Mouse (Mus musculus): ENCODE data around the gene Gm10644.
"Not testable (repeated sequence)": the region's sequence is repeated elsewhere in the genome, so short reads cannot be mapped to it uniquely, and the experiment has no call there.

Gm10644 gene

DNA sequence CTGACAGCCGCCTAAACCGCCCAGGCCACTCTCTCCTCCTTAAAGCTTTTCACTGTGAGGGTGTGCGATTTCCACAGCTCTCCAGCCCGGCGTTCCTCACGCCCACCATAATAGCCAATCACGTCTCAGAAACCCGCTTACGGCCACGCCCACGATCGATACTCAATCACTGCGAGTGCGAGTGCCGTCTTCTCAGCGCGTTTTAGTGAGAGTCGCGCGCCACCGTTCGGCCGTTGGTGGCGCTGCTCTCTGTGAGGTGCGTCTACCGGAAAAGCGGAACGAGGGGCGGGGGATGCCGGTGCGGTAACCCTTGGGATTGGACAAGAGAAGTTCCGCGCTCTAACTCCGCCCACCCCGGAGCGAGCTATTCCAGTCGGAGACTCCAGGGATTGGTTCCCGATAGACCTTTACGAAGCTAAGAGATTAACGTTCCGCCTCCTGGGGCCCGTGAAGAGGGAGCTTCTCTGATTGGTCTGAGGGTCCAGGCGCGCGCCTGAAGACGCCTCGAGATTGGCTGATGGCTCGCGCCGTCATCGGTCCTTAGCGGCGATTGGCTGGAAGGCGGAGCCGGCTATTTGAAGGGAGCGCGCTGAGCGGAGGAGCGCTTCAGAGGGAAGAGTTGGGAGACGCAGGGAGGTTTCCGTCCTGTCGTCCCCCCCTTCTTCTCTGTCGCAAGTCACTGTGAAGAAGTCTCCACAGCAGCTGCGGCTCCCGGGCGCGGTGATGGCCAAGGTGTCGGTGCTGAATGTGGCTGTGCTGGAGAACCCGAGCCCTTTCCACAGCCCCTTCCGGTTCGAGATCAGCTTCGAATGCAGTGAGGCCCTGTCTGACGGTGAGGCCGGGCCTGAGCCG is at the start of gene Gm10644, which contains the start of gene Asf1b:
TSS of gene Gm10644 (minus strand) at position 100 of the 852 bp plus-strand sequence.
TSS of gene Asf1b (plus strand) at position 402 of the 852 bp plus-strand sequence.
- DNase-seq, result peak; percentile 97 to 99

DNA sequence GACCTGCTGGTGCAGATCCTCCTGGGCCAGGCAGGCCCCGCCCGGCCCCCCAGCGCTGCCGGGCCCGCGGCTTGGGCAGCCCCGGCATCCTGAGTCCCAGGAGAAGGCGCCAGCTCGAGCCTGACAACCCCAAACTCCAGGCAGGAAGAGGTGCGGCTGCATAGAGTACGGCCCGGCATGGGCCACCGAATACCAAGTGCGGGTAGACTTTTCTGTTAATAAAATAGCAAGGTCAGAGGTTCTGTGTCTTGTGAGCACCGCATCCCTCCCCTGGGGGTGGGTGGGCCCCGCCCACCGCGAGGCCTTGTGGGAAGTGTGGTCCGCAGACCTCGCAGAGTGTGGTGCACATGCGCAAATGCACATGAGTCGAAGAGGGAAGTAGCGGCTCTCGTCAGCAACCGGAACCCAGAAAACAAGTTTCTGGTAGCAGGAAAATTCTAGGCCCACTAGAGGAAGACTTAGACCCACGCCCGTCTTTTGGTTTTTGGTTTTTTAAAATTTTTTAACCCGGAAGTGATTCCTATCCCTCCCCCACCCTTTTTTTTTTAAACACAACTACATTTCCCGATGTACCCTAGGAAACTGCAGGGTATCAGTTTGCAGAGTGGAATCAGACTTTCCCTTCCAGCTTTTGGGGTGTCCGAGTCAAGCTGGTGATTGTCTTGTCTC is 49.7 kb upstream of the Gm10644 start:
- peak; percentile 94 to 96 for DNase-seq

GRCm38 (mm10) chr8:84003612-84004246 is 48.7 kb upstream of the Gm10644 start:
- no peak for DNase-seq

- DNase-seq, result no peak
These were observed 48.1 kb upstream of the Gm10644 start for GRCm38 (mm10) chr8:84002957-84003611.

- no peak for DNase-seq
These were observed 46.4 kb upstream of the Gm10644 start, which contains the start of gene 1700067K01Rik for GRCm38 (mm10) chr8:84001281-84002000. 1700067K01Rik (plus strand) TSS chr8:84001502.

- DNase-seq, result no peak
These were observed 44.8 kb upstream of the Gm10644 start for GRCm38 (mm10) chr8:83999825-84000224.

- DNase-seq, result peak in 1 of 2 experiments; percentile 49
These were observed 44.2 kb upstream of the Gm10644 start for GRCm38 (mm10) chr8:83999057-83999705.

- DNase-seq, result peak; percentile 68 to 69
These were observed 43.4 kb upstream of the Gm10644 start for GRCm38 (mm10) chr8:83998231-83999056.

DNA sequence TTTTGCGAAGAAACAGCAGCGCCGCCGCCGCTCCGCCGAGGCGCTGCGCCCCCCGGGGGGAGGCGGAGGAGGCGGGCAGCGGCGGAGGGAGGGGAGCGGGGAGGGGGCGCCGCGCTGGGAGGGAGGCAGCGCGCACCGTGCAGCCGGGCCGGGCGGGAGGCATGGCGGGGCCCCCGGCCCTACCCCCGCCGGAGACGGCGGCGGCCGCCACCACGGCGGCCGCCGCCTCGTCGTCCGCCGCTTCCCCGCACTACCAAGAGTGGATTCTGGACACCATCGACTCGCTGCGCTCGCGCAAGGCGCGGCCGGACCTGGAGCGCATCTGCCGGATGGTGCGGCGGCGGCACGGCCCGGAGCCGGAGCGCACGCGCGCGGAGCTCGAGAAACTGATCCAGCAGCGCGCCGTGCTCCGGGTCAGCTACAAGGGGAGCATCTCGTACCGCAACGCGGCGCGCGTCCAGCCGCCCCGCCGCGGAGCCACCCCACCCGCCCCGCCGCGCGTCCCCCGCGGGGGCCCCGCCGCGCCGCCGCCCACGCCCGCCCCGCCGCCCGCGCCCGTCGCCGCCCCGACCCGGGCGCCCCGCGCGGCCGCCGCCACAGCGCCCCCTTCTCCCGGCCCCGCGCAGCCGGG is 42.6 kb upstream of the Gm10644 start, which contains the start of gene Samd1:
TSS of gene Samd1 (plus strand) at position 162 of the 631 bp plus-strand sequence.
- DNase-seq, result peak; percentile 74 to 77

GRCm38 (mm10) chr8:83996567-83997505 is 41.8 kb upstream of the Gm10644 start:
- DNase-seq, result peak; percentile 84 to 94

- peak in 1 of 2 experiments; percentile 47 for DNase-seq
These were observed 41.0 kb upstream of the Gm10644 start for GRCm38 (mm10) chr8:83995973-83996372.

GRCm38 (mm10) chr8:83994030-83994429 is 39.0 kb upstream of the Gm10644 start:
- no peak for DNase-seq

GRCm38 (mm10) chr8:83992488-83992887 is 37.5 kb upstream of the Gm10644 start:
- DNase-seq, result no peak

GRCm38 (mm10) chr8:83990170-83990569 is 35.2 kb upstream of the Gm10644 start:
- no peak for DNase-seq

DNA sequence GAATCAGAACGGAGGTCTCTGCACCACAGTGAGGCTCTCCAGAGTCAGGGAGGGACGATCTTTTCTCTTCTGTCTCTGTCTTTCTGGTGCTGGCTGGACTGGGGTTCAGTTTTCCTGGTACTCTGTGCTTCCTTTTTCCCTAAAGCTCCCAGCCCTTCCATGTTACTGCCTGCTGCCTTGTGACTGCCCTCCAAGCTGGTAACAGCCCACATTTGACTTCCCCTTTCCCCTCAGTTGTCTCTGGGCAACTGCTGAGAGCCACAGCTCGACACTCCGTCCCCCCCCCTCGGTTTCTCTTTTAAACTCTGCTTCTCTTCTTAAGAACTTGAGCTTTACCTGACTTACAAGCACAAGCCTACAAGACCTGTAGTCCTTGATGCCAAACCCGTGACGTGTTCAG is 34.2 kb upstream of the Gm10644 start:
- no peak for DNase-seq

GRCm38 (mm10) chr8:83983222-83983621 is 28.2 kb upstream of the Gm10644 start:
- not testable (repeated sequence) for DNase-seq

- DNase-seq, result peak in 1 of 2 experiments; percentile 3
These were observed 27.4 kb upstream of the Gm10644 start for GRCm38 (mm10) chr8:83982449-83982848.

- peak; percentile 53 to 60 for DNase-seq
These were observed 26.5 kb upstream of the Gm10644 start for GRCm38 (mm10) chr8:83981533-83981932.

GRCm38 (mm10) chr8:83980845-83981244 is 25.8 kb upstream of the Gm10644 start:
- peak; percentile 41 to 56 for DNase-seq
